Mouse (Mus musculus): ENCODE results near the gene Boll.

Gene Boll

DNA sequence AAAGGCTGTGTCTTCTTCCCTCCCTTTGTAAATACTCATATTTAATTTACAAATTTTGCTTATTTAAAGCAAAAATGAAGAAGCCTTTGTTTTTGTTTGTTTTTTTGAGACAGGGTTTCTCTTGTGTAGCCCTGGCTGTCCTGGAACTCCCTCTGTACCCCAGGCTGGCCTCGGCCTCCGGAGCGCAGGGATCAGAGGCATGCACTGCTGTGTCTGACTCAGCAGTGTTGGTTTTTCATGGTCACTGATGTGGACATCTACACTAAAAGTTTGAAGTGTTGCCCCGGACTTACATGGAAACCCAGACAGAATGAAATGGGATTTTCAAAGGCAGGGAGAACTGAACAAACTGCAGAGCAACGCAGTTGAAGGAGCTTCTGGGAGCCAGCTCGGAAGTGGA is 155.7 kb downstream of the Boll start:
- no peak for DNase-seq (ENCODE audit: low spot score in 2 of 2)

DNA sequence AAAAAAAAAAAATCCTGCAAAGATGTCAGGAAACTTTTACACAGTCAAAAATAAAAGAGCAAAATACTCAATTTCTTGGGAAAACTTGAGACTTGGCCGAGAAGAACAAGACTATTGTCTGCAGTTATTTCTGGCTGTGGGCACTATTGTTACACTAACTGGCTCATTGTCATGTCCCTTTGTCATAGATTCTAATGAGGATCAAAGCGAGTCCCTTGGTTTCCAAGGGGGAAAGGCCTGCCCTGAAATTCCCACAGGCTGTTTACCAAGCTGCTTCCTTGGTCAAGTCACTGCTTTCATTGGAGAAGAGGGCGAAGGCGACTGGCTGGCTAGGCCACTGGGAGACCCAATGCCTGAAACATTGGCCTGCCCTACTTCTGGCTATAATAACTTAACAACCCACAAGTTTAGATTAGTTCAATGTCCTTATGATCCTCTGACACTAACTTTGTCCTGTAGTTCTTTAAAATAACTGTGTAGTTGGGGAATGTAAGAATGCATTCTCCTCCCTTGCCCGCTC is 157.4 kb downstream of the Boll start:
- no peak for DNase-seq (ENCODE audit: low spot score in 2 of 2)

- DNase-seq (ENCODE audit: low spot score in 2 of 2) = no peak
Observed at GRCm38 (mm10) chr1:55201850-55202752, 161.2 kb downstream of the Boll start.

- DNase-seq (ENCODE audit: low spot score in 2 of 2) = no peak
Observed at GRCm38 (mm10) chr1:55198719-55199118, 164.6 kb downstream of the Boll start.
